Mouse (Mus musculus) kidney, adult 8-10 months (tissue): ENCODE results near the gene Ankrd40.

ENCODE experiments used
- DNase-seq, 2 experiments: peaks; one replicate each; pipeline ENCODE4 v3.0.0; 2022

The Ankrd40 gene

DNA sequence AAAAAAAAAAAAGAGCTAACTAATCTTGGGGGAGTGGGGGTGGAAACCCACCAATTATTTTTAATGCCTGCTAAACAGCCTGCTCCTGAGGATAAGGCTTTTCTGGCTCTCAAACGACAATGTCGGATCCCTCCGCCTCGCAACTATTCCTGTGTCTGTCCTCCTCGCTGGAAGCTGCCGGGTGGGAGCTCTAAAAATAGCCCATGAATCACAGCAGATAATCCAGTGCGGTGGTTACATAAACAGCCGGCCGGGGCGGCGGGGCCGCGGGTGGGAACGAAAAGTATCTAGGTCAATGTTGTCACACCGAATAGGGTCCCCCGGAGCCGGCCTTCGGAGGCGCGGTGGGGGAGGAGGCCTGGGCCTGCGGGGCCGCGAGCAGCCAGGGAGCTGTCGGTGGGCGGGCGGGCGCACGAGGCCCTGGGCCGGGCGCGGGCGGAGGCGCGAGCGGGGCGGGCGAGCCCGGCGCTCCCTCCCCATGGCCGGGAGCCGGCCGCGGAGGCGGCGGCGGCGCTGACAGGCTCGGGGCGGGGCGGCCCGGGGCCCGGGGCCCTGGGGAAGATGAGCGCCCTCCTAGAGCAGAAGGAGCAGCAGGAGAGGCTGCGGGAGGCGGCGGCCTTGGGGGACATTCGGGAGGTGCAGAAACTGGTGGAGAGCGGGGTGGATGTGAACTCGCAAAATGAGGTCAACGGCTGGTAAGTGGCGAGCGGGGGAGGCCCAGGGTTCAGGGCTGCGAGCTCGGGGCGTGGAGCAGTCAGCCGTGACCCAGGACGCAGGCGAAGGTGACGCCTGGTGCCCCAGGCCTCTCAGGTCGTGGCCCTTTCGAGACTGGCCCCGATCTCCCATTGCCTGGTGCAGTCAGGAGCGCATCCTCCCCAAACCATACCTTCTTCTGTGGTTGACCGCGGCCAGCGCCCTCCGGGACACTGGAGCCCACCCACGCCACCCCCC is at the start of gene Ankrd40:
Gene Ankrd40 (plus strand): TSS at position 309 of the 951 bp plus-strand sequence.
- DNase-seq: peak; percentile 95

DNA sequence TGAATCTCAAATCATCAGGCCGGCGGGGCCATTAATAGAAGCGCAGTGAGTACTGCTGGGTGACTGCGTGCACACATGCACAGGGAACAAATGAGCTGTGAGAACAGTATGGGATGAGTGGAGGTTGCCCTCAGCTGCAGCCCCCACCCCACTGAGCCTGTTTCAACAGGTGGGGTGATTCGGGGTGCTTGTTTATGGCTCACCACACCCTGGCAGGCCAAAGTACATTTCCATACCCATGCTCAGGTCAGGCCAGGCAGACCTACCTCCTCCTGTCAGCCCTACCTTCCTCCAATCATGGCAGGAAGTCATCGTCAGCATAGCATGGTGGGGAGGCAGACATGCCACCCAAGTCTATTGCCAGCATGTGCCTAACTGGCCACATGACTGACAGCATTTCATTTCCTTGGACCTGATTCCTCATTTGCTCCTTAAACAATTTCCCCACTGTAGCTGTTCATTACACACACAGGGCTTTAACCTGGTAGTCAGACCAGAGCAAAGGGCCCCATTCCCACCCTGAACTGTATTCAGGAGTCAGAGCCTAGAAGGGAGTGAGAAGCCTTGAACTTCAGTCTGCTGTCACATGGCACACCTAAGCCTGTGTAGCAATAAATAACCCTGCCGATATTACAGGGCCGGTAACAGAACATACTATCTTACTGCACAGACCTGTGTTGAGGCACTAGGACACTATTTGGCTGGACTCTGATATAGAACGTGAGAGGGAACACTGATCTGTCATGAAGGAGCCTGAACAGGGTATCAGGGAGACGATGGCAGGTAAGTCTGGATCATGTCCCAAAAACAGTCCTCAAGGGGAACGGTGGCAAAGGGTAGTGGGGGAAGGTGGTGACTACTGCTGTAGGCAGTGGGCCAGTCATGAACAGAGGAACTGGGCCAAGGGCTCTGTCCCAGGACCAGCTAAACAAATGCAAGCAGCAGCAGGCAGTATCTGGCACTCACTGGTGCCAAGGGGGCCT is 46.3 kb upstream of the Ankrd40 start, which contains the start of gene Gm21885:
Gene Gm21885 (plus strand): TSS at position 675 of the 983 bp plus-strand sequence.
- no peak for DNase-seq

DNA sequence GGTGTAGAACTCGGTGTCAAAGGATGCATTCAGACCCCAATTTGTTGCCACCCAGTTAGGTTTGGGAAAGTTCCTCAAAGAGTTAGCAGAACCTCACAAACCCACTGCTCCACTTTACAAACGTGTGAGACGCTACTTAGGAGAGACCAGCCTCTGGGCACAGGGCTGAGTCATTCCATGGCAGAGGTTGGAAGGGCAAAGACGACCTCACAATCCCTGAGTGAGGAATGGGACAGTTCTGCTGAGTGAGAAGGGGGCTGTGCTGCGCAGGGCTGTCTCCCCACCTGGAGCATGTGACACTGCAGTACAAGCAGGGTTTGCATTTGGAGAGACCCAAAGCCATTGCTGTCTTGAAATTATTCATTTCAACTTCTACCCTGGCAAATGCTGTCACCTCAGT is 45.5 kb upstream of the Ankrd40 start:
- no peak for DNase-seq

DNA sequence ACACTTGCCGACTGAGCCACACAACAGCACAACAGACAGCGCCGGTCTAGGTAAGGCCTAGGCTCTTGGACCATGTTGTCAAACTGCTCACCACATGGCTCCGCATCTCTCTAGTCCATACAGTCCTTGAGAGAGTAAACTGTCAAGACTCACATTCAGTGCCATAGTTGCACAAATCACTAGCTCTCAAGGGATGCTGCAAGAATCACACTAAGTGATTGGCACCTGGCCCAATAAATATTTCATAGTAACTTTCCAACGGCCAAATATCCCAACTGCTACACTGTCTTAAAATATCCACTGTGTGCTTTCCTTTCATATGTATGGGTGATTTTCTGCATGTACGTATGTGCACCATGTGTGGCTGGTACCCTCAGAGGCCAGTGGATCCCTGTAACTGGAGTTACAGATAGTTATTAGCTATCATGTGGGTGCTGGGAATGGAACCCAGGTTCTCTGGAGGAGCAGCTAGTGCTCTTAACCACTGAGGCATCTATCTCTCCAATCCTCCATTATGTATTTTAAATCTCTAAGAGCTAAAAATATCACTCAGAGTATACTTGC is 44.2 kb upstream of the Ankrd40 start:
- no peak for DNase-seq

DNA sequence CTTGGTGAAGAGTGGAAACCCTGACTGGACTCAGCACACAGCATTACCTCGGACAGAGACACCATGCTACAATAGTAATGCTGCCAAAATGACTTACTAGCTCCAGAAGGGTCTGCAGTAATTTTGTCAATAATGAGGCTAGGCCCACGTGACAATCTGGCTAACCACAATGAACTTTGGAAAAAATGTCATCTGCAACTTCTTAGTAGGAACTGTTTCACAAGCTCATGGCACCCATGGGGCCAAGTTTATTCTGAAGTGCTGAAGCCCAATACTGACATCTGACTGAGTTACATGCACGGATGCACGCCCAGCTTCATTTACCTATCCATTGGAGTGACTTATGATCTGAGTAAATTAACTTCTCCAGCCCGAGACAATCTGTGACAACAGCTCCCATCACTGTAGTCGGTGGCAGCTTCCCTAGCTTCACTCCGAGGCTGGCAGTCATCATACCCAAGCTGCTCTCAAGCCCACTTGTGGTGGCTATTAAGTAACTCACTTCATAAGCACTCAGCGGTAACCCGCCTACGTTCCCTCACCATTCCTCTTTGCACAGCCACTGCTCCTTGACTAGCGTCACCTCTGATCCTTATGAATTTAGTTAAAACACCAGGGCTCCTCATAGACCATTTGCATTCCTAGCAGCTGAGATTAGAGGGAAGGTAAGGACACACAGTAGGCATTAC is 41.8 kb upstream of the Ankrd40 start:
- DNase-seq: no peak

DNA sequence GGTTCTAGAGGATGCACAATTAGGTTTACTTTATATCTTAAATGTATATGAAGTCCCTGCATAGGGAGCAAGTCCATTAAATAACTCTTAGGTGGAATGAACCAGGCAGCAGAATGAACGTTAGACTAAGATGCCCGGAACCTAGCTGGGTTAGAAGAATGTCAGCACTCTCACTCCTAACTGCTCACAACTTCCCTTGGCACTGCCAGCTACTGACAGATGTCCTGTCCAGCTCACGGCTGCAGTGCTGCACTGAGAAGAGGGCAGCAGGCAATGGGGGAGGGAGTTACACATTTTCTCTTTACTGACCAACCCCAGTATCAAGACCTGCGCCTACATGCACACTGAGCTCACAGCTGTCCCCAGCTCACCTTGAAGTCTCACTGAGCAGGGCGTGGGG is 40.7 kb upstream of the Ankrd40 start:
- DNase-seq: no peak

DNA sequence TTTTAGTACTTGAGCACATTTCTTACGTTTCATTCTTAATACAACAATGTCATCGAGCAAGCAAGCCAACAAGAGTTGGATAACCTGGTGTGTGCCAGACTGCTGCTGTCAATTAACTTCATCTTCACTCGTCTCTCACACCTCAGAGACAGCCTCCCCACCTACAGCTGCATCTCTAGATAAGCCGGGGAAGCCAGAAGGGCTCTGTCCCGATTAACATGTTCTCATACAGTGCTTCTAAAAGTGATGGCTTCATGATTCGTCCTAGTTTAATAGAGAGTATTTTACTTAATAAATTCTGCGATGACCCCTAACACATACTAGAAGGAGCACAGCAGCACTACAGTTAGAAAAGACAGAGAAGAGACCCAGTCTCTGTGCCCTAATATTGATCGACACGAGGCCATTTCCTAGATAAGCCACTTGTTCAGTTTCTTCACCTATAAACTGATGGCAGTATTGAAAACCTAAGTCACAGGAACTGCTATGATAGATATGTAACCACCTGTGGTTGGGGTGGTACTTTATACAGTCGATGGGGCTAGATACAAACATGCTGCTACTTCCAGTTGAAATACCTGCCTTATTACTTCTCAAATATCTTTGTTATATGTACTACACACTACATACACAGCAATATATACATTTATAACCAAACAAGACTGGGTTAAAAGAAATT is 37.6 kb upstream of the Ankrd40 start:
- DNase-seq: no peak

DNA sequence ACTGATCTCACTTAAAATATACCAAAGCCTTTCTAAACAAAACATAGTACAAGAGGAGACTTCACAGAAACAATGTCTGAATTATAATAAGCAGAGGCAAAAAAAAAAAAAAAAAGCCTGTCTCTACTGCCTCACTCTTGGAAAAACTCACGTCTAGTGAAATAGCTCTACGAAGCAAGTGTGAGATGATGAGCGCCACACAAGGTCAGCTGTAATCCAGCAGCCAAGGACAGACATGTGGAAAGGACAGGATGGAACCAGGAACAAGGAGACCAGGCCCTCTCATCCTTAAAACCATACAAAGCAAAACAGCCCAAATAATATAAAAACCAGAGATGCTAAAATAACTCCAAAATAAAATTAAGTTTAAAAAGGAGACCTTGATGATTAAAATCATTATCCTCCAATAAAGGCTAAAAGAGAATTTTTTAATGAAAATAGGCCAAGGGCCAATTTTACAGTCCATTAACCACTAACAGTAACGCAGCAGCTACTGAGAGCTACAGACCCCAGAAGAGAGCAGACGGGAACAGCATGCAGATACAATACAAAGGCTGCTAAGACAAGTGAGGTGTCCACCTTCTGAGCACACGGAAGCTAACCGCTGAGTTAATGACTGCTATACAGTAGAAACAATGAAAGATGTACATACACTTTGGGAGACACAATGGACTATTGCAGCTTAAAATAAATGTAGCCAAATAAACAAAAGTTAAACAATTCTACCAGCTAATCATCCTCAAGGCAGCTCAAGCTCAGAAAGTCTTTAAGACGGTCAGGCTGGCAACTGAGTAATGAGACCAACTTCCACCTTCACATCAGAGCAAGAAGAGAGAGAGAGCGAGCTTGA is 32.6 kb upstream of the Ankrd40 start:
- no peak for DNase-seq

DNA sequence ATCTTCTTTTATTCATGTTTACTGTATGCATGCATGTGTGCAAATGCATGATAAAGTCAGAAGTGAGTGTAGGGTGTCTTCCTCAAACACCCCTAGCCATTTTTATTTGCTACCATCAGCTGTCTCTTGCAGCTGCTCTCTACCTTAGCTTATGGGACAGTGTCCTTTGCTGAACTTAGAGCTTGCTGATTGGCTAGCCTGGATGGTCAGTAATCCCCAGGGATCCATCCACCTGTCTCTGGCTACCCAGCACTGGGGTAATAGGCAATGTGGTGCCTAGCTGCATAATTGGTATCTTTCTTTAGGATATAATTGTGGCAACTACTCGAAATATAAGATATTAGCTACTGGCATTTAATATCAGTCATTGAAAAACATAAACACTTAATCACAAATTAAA is 15.1 kb upstream of the Ankrd40 start:
- DNase-seq: no peak

DNA sequence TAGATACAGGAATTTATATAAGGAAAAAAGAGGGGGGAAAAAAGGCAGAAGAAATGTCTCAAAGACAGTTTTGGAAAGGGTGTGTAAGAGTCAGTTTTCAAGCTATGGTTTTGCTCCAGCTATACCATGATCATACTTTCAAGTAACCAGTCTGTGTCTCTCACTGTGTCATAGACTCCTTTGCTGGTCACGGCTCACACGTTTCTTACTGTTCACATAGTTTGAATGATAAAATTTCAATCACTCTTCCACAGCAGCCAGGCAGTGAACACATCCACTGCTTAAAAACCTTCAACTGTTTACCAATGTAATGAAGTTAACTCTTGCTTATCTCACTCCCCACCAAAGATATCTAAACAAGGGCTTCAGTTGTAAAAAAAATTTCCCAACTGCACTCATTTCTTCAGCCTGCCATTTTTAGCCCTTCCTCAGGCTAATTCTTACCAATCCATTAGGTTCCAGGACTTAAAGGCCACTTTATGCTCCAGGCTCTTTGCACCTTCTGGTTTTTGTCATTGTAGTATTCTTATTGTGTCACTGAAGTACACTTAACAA is 13.6 kb upstream of the Ankrd40 start:
- DNase-seq: no peak

DNA sequence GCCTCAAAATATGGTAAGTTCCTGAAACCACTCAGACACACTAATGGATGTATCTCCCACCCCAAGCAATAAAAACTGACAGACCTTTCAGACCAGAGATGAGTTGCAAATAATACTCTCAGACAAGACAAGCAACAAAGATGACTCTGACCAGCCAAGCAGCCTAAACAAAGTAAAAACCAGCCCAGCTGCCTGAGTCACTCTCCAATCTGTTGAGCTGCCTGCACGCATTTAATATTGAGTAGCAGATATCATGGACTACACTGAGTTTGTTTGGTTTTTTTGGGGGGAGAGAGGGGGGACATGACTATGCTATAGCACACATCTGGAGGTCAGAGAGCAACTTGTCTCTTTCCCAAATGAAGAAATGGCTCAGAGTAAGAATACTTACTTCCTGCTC is 12.5 kb upstream of the Ankrd40 start:
- DNase-seq: no peak

DNA sequence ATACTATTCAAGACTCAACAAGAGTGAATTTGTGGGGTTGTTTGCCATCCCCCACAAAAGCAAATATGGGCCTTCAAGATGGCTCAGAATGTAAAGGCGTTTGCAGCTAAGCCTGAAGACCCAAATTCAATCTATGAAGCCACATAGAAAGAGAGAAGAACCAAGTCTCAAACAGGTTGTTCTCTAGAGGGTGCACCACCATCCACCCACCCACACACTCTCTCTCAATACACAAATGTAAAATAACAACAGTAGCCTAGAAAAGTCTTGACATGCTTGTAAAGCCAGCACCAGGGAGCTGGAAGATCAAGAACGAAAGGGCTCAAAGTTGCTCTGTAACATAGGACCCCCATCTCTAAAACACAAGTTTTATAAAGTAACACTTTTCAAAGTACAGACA is 11.3 kb upstream of the Ankrd40 start:
- no peak for DNase-seq

DNA sequence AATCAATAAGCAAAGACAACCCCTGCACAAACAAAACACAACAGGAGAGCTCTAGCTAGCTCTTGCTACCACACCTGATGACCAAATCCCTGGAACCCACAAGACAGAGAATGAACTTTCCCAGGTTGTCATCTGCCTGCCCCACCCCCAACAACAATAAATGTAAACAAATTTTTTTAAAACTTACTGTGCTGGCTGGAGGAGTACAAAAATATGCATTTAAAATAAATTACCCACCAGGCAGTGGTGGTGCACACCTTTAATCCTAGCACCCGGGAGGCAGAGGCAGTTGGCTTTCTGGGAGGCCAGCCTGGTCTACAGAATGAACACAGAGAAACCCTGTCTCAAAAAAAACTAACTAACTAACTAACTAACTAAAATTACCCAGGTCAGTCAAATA is 10.8 kb upstream of the Ankrd40 start:
- DNase-seq: no peak

DNA sequence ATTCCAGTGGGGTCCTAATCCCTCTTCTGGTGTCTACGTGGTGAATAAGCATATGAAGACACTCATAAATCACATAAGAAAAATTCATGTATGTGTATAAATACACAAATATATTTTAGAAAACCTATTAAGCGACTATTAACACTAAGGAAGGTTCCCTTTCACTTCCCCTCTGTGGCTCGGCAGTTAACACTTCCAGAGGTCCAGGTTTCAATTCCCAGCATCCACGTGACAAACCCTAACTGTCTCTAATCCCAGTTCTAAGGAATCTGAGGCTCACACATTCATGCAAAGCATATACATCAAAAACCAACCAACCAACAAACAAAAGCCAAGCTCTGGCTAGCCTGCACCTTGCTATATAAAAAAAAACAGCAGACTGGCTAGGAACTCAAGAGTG is 10.3 kb upstream of the Ankrd40 start:
- no peak for DNase-seq

DNA sequence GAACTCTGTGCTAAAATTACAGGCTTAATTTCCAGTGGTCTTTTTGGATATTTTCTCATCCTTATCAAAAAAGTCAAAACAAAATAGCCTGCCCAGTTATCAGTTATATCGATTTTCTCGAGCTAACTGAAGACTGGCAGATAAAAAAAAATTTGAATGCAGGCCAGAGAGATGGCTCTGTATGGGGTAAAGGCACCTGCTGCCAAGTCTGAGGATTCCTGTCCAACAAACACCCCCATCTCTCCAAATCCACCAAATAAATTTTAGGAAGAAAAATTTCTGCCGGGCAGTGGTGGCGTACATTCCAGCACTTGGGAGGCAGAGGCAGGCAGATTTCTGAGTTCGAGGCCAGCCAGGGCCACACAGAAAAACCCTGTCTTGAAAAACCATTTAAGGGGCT is 9.7 kb upstream of the Ankrd40 start:
- DNase-seq: no peak

DNA sequence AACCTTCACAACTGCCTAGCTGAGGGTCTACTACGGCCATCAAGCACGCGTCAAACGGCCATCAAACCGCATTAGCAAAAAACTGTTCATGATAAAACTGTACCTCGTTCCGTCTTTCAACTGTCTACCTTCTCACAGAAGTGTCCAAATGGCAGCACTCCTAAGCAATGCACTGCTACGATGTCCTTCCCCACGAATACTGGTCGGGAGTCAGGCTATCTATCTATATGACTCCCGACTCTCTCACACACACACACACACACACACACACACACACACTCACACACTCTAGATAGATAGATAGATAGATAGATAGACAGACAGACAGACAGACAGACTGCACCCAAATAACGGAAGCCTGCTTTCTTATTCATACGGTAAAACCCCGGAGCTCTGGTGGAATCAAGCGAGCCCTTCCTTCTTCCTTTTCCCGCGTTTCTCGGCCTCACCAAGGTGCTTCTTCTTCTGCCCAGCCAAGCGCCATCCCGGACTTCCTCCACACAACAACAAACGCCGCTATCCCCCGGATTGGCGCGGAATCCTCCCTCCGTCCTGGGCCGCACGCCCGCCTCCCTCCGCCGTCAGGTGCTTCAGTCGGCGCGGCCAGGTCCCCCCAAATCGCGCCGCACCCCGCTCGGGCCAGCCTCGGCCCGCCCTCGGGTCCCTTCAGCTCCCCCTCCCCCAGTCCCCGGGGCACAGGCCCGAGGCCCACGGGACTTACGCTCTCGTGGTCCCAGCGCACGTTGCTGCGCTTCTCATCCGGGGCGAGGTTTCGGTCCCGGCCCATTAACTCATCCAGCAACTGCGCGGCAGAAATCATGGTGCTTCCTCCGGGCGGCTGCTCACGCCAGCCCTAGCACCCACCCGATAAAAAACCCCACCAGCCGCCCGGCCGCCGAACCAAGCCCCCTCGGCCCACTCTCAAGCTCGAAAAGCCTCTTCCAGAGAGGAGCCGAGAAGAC is 6.6 kb upstream of the Ankrd40 start:
- DNase-seq: peak in 1 of 2 experiments; percentile 37

DNA sequence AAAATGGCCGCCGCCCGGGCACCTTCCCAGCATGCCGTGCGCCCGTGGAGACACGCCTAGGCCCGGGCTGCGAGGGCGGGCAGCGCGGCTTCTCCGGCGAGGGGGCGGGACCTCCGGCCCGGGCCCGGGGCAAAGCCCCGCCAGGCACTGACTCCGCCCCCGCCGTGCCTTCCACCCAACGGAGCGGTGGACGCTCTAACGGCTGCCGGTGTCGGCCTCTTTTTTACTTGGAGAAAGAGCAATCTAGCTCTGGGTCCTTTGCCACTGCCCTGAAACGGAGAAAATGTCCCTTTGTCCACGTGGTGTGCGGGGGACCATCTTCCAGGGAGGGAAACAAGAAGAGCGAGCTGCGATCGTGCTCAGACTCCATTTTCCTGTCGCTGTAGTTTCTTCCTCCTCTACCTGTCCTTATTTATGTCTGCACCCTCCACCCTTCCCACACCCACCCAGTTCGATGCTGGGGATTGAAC is 5.8 kb upstream of the Ankrd40 start, which contains the start of gene Luc7l3:
Gene Luc7l3 (minus strand): TSS at position 58 of the 470 bp plus-strand sequence.
- peak; percentile 92 to 94 for DNase-seq

DNA sequence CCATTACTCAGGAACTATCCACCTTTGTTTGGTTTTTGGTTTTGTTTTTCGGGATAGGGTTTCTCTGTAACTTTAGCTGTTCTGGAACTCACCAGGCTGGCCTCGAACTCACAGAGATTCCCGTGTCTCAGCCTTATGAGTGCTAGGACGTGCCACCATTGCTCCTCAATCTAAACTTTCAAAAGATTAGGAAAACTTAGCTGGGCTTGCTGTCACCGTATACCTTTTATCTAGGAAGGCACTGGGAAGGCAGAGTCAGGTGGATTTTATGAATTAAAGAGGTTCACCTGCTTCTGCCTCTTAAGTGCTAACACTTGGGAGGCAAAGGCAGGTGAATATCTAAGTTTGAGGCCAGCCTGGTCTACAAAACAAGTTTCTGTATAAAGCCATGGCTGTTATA is 5.2 kb upstream of the Ankrd40 start:
- no peak for DNase-seq
